Mouse (Mus musculus) olfactory bulb, adult 2 months (tissue): ENCODE measurements at regions not wholly inside any gene's neighbourhood (a gene's known extent, or its start where the extent isn't known, plus 50 kb on each side); places are given as distances from the start of the nearest gene placed in this dataset.

Experiments used
- CTCF ChIP-seq: fragments of 200-500 bp; IDR thresholded peaks from 2 replicates; pipeline ENCODE4 v1.5.1; 2012; ENCODE audit warnings: low read depth, mild to moderate bottlenecking, low read length, moderate library complexity; ENCODE audit not compliant: insufficient read depth
- POLR2A ChIP-seq: fragments of 200-500 bp; IDR thresholded peaks from 2 replicates; pipeline ENCODE4 v1.6.1; 2012; ENCODE audit warnings: mild to moderate bottlenecking, low read depth, low read length, moderate library complexity; ENCODE audit not compliant: insufficient read depth

GRCm38 (mm10) chr13:60262449-60263028 is 85.4 kb upstream of the Gas1 start:
- TF ChIP-seq CTCF: no peak
- no peak for TF ChIP-seq POLR2A
